Mouse (Mus musculus) CD4-positive, CD25-positive, alpha-beta regulatory T cell (primary cell): ENCODE results near the gene Ly6g6d. TPM values are rescaled to one million over a fixed set of nuclear protein-coding genes. Genes with fewer than 3 reads are reported as not detected.

Source experiments
- polyA plus RNA-seq: library from polyadenylated mRNA; unstranded; fragments of 100-300 nt; shearing (Covaris generic); gene quantifications from one replicate; pipeline ENCODE4 v1.2.1, GENCODE M21; 2017

The Ly6g6d gene
- polyA plus RNA-seq, 1 experiment from 2014 or later: not detected

Other genes starting within 250 kb of the Ly6g6d start
- 31.8 TPM for gene Stk19, start 241.1 kb downstream of the Ly6g6d start, polyA plus RNA-seq
- 78.8 TPM for gene Dxo, start 241.0 kb downstream of the Ly6g6d start, polyA plus RNA-seq
- gene Skiv2l, start 227.9 kb downstream of the Ly6g6d start, polyA plus RNA-seq: 126 TPM
- gene Nelfe, start 227.7 kb downstream of the Ly6g6d start, polyA plus RNA-seq: 47.9 TPM
- 0.91 TPM for gene Cfb, start 215.5 kb downstream of the Ly6g6d start, polyA plus RNA-seq
- gene Zbtb12, start 198.6 kb downstream of the Ly6g6d start, polyA plus RNA-seq: 0.36 TPM
- gene Gm20547, start 196.0 kb downstream of the Ly6g6d start, polyA plus RNA-seq: 0.07 TPM
- gene C2, start 179.8 kb downstream of the Ly6g6d start, polyA plus RNA-seq: 2.6 TPM
- gene Ehmt2, start 179.6 kb downstream of the Ly6g6d start, polyA plus RNA-seq: 69.4 TPM
- not detected for gene Slc44a4, start 163.6 kb downstream of the Ly6g6d start, polyA plus RNA-seq
- 75.2 TPM for gene Neu1, start 146.8 kb downstream of the Ly6g6d start, polyA plus RNA-seq
- 15.6 TPM for gene Hspa1b, start 118.8 kb downstream of the Ly6g6d start, polyA plus RNA-seq
- not detected for gene Gm20481, start 108.2 kb downstream of the Ly6g6d start, polyA plus RNA-seq
- 2.8 TPM for gene Hspa1a, start 105.9 kb downstream of the Ly6g6d start, polyA plus RNA-seq
- not detected for gene Hspa1l, start 105.4 kb downstream of the Ly6g6d start, polyA plus RNA-seq
- 81.8 TPM for gene Lsm2, start 96.2 kb downstream of the Ly6g6d start, polyA plus RNA-seq
- 174 TPM for gene Vars, start 77.1 kb downstream of the Ly6g6d start, polyA plus RNA-seq
- 0.18 TPM for gene Vwa7, start 61.5 kb downstream of the Ly6g6d start, polyA plus RNA-seq
- 0.81 TPM for gene Sapcd1, start 50.0 kb downstream of the Ly6g6d start, polyA plus RNA-seq
- 1.2 TPM for gene Msh5, start 31.3 kb downstream of the Ly6g6d start, polyA plus RNA-seq
- gene Clic1, start 28.1 kb downstream of the Ly6g6d start, polyA plus RNA-seq: 479 TPM
- gene Ddah2, start 19.0 kb downstream of the Ly6g6d start, polyA plus RNA-seq: 1.2 TPM
- gene Ly6g6c, start 12.7 kb downstream of the Ly6g6d start, polyA plus RNA-seq: not detected
- gene Mpig6b, start 11.9 kb downstream of the Ly6g6d start, polyA plus RNA-seq: not detected
- not detected for gene Ly6g6e, start 1.2 kb downstream of the Ly6g6d start, polyA plus RNA-seq
- not detected for gene Ly6g6f, start 7.5 kb upstream of the Ly6g6d start, polyA plus RNA-seq
- 66.3 TPM for gene Abhd16a, start 11.2 kb upstream of the Ly6g6d start, polyA plus RNA-seq
- gene Ly6g5c, start 30.2 kb upstream of the Ly6g6d start, polyA plus RNA-seq: not detected
- 1.1 TPM for gene Ly6g5b, start 37.4 kb upstream of the Ly6g6d start, polyA plus RNA-seq
- 52.4 TPM for gene Gpank1, start 43.4 kb upstream of the Ly6g6d start, polyA plus RNA-seq
- gene Csnk2b, start 44.0 kb upstream of the Ly6g6d start, polyA plus RNA-seq: 244 TPM
- 3.3 TPM for gene D17H6S53E, start 48.3 kb upstream of the Ly6g6d start, polyA plus RNA-seq
- gene Apom, start 54.0 kb upstream of the Ly6g6d start, polyA plus RNA-seq: not detected
- 57.1 TPM for gene Bag6, start 57.1 kb upstream of the Ly6g6d start, polyA plus RNA-seq
- gene Prrc2a, start 86.8 kb upstream of the Ly6g6d start, polyA plus RNA-seq: 26.9 TPM
- gene Aif1, start 98.0 kb upstream of the Ly6g6d start, polyA plus RNA-seq: 2.2 TPM
- 8.7 TPM for gene Lst1, start 110.4 kb upstream of the Ly6g6d start, polyA plus RNA-seq
- 2,032 TPM for gene Ltb, start 116.4 kb upstream of the Ly6g6d start, polyA plus RNA-seq
- gene Tnf, start 123.9 kb upstream of the Ly6g6d start, polyA plus RNA-seq: 40.7 TPM
- gene Lta, start 127.3 kb upstream of the Ly6g6d start, polyA plus RNA-seq: 158 TPM
- gene Gm16181, start 142.8 kb upstream of the Ly6g6d start, polyA plus RNA-seq: 1.4 TPM
- 5.4 TPM for gene Atp6v1g2, start 155.6 kb upstream of the Ly6g6d start, polyA plus RNA-seq
- gene Nfkbil1, start 157.7 kb upstream of the Ly6g6d start, polyA plus RNA-seq: 22.3 TPM
- gene Ddx39b, start 163.7 kb upstream of the Ly6g6d start, polyA plus RNA-seq: 249 TPM
- gene H2-D1, start 184.7 kb upstream of the Ly6g6d start, polyA plus RNA-seq: 5,785 TPM
- gene H2-Q1, start 242.3 kb upstream of the Ly6g6d start, polyA plus RNA-seq: 0.17 TPM